ENCODE assay signal across 8 mouse cellular contexts in genomic region chr12:91551773-91552526, GRCm38 (mm10). TPM values are rescaled to one million over a fixed set of nuclear protein-coding genes. Genes with fewer than 3 reads are reported as not detected.
DNase-seq lines count a peak whose midpoint lies in the region; ATAC-seq and TF ChIP-seq lines count a peak whose summit lies in the region.

No protein-coding gene starts in this region.

- no peaks in the 10 kb centered on the region for H3K9me3 ChIP-seq in kidney, embryonic 15.5 days (replicated peaks)
- no peaks in the 10 kb centered on the region for H3K9me3 ChIP-seq in heart, embryonic 15.5 days (replicated peaks)
- no peaks in the 10 kb centered on the region for H3K9me3 ChIP-seq in liver, postnatal 0 days (ENCODE audit: low read length)

- no peak overlapping the region for H3K27ac ChIP-seq in kidney, embryonic 15.5 days
- peak overlapping the region; percentile 37; the same call in 1 of the 2 replicates for H3K27ac ChIP-seq in heart, embryonic 15.5 days
- H3K27ac ChIP-seq in liver, postnatal 0 days (ENCODE audit: low read depth), result no peak overlapping the region

- no peak overlapping the region for H3K4me2 ChIP-seq in kidney, embryonic 15.5 days
- peak overlapping the region; percentile 51 for H3K4me2 ChIP-seq in heart, embryonic 15.5 days
- peak overlapping the region; percentile 38 for H3K4me2 ChIP-seq in liver, postnatal 0 days (ENCODE audit: low read depth, low read length)

- no peak for TF ChIP-seq EP300 in liver, postnatal 0 days (IDR thresholded peaks at IDR 0.05; ENCODE audit: low read depth)

- peak; percentile 28 for DNase-seq in kidney, adult 11 months
- DNase-seq in fat pad, adult 2 months (ENCODE audit: extremely low read depth, low read depth, low spot score), result peak; percentile 5
- peak; percentile 66 to 72 for DNase-seq in kidney, postnatal 4 days
- peak; percentile 76 for DNase-seq in liver, postnatal 0 days
- peak; percentile 70 for DNase-seq in ovary, postnatal 36 days (ENCODE audit: low spot score)
- no peak for DNase-seq in yolk sac, embryonic 10.5 days (ENCODE audit: low spot score)

- H3K4me3 ChIP-seq in kidney, embryonic 15.5 days (replicated peaks), result no peak overlapping the region
- H3K4me3 ChIP-seq in heart, embryonic 15.5 days, result no peak overlapping the region
- no peak overlapping the region for H3K4me3 ChIP-seq in liver, postnatal 0 days (ENCODE audit: low read depth, low read length)

- no peaks in the 10 kb centered on the region for H3K4me1 ChIP-seq in kidney, embryonic 15.5 days
- peaks cover 8% of the 10 kb centered on the region for H3K4me1 ChIP-seq in heart, embryonic 15.5 days (replicated peaks)
- H3K4me1 ChIP-seq in liver, postnatal 0 days (ENCODE audit: insufficient read depth), result 0 out of 2 replicates have a peak, but pooled peaks cover 6% of the 10 kb centered on the region

- WGBS in kidney, embryonic 15.5 days, result 72% methylated on average over 19 of the region's 19 CpGs
- WGBS in heart, embryonic 15.5 days, result 21% methylated on average over 19 of the region's 19 CpGs
- 54% methylated on average over 19 of the region's 19 CpGs for WGBS in liver, postnatal 0 days (ENCODE audit: insufficient replicate concordance)

- no peak overlapping the region for H3K9ac ChIP-seq in kidney, embryonic 15.5 days
- H3K9ac ChIP-seq in heart, embryonic 15.5 days, result no peak overlapping the region
- no peak overlapping the region for H3K9ac ChIP-seq in liver, postnatal 0 days (replicated peaks)

- no peak for ATAC-seq in kidney, embryonic 15.5 days (replicated peaks; ENCODE audit: low FRiP score)
- peak; percentile 91 for ATAC-seq in heart, embryonic 15.5 days (replicated peaks; ENCODE audit: insufficient number of reproducible peaks, insufficient read depth, low FRiP score, low read depth)
- ATAC-seq in liver, postnatal 0 days, result peak; percentile 62

- no peak for TF ChIP-seq CTCF in liver, postnatal 0 days (IDR thresholded peaks at IDR 0.05; ENCODE audit: low read depth)

- peaks cover 13% of the 10 kb centered on the region for H3K36me3 ChIP-seq in kidney, embryonic 15.5 days
- H3K36me3 ChIP-seq in heart, embryonic 15.5 days, result peaks cover 3% of the 10 kb centered on the region
- 0 out of 2 replicates have a peak, but pooled peaks cover 5% of the 10 kb centered on the region for H3K36me3 ChIP-seq in liver, postnatal 0 days (replicated peaks; ENCODE audit: insufficient read depth, low read length)

- H3K27me3 ChIP-seq in kidney, embryonic 15.5 days, result no peaks in the 10 kb centered on the region
- no peaks in the 10 kb centered on the region for H3K27me3 ChIP-seq in heart, embryonic 15.5 days
- no peaks in the 10 kb centered on the region for H3K27me3 ChIP-seq in liver, postnatal 0 days (ENCODE audit: insufficient read depth, low read length)

RNA-seq across cellular contexts. Expression of gene Gtf2a1, which starts 38.3 kb away (rescaled TPM):
- 46.6 and 50.0 TPM in 2 replicates for polyA plus RNA-seq in kidney, embryonic 15.5 days (2015; fragmentation: Nextera tagmentation; extraction: Ambion mirVana)
- polyA plus RNA-seq in heart, embryonic 15.5 days (2015; fragmentation: Nextera tagmentation; extraction: Ambion mirVana), result 24.5 and 27.9 TPM in 2 replicates
- 11.4 and 13.4 TPM in 2 replicates for polyA plus RNA-seq in liver, postnatal 0 days (2015; fragmentation: Nextera tagmentation; extraction: Ambion mirVana)
